Mouse (Mus musculus) neural tube, embryonic 11.5 days (tissue): ENCODE measurements at regions not wholly inside any gene's neighbourhood (a gene's known extent, or its start where the extent isn't known, plus 50 kb on each side); places are given as distances from the start of the nearest gene placed in this dataset.

Source experiments
- ATAC-seq: fragments of 200-750 bp; cut with Nextera tagmentation; 2 replicates; pipeline ENCODE4 v1.8.0; 2017; ENCODE audit warnings: moderate number of reproducible peaks, mild to moderate bottlenecking, moderate TSS enrichment, moderate library complexity; ENCODE audit not compliant: insufficient read depth, low FRiP score, low TSS enrichment
- DNase-seq: peaks from one replicate; pipeline ENCODE4 v3.0.0-alpha.2; 2015; ENCODE audit warnings: low spot score
- H3K27ac ChIP-seq: fragments of 300-500 bp; sonication (generic); 2 replicates; pipeline ENCODE4 v1.5.1; 2014; ENCODE audit warnings: low read depth, mild to moderate bottlenecking, low read length
- H3K27me3 ChIP-seq: fragments of 300-500 bp; sonication (generic); 2 replicates; pipeline ENCODE4 v1.6.1; 2014; ENCODE audit warnings: mild to moderate bottlenecking, low read length, mixed read lengths; ENCODE audit not compliant: control insufficient read depth, insufficient read depth
- H3K36me3 ChIP-seq: fragments of 300-500 bp; sonication (generic); 2 replicates; pipeline ENCODE4 v1.6.1; 2014; ENCODE audit warnings: mild to moderate bottlenecking, low read length, moderate library complexity, mixed read lengths; ENCODE audit not compliant: control insufficient read depth, insufficient read depth
- H3K4me1 ChIP-seq: fragments of 300-500 bp; sonication (generic); 2 replicates; pipeline ENCODE4 v1.6.1; 2014; ENCODE audit warnings: low read length, mixed read lengths; ENCODE audit not compliant: control insufficient read depth, insufficient read depth
- H3K4me2 ChIP-seq: fragments of 300-500 bp; sonication (generic); 2 replicates; pipeline ENCODE4 v1.6.1; 2014; ENCODE audit warnings: low read depth, mild to moderate bottlenecking, moderate library complexity
- H3K4me3 ChIP-seq: fragments of 300-500 bp; sonication (generic); 2 replicates; pipeline ENCODE4 v1.5.1; 2014; ENCODE audit warnings: low read depth, low read length
- H3K9ac ChIP-seq: fragments of 300-500 bp; sonication (generic); 2 replicates; pipeline ENCODE4 v1.6.1; 2014; ENCODE audit warnings: mild to moderate bottlenecking, low read length
- H3K9me3 ChIP-seq: fragments of 300-500 bp; sonication (generic); 2 replicates; pipeline ENCODE4 v1.6.1; 2016; ENCODE audit warnings: low read length; ENCODE audit not compliant: control insufficient read depth
- WGBS: fragments of 180-500 bp; shearing (Covaris S2); extraction: QIAGEN DNeasy Blood & Tissue Kit; methylation state at CpG from one replicate; pipeline ENCODE4 v1.1.7; 2014; 5-methylcytosine and 5-hydroxymethylcytosine counted together

GRCm38 (mm10) chr13:44074172-44074571 lies 289.6 kb downstream of the Cd83 start:
- no peak overlapping the region for H3K4me3 ChIP-seq
- H3K27ac ChIP-seq, result no peak overlapping the region
- no peak overlapping the region for H3K9ac ChIP-seq
- no peak for DNase-seq
- no peaks in the 10 kb centered on the region for H3K36me3 ChIP-seq
- no peak for ATAC-seq
- 90% methylated on average over 9 of the region's 9 CpGs for WGBS
- no peaks in the 10 kb centered on the region for H3K9me3 ChIP-seq
- no peaks in the 10 kb centered on the region for H3K27me3 ChIP-seq
- no peak overlapping the region for H3K4me2 ChIP-seq
- no peaks in the 10 kb centered on the region for H3K4me1 ChIP-seq

GRCm38 (mm10) chr13:44077022-44077421 lies 292.4 kb downstream of the Cd83 start:
- no peak for DNase-seq
- Histone ChIP-seq H3K36me3 (no peaks in the 10 kb centered on the region), H3K4me2 (no peak overlapping the region), H3K4me1 (no peaks in the 10 kb centered on the region), H3K27ac (no peak overlapping the region), H3K9ac (no peak overlapping the region), H3K4me3 (no peak overlapping the region), H3K27me3 (no peaks in the 10 kb centered on the region), H3K9me3 (no peaks in the 10 kb centered on the region)
- no peak for ATAC-seq
- 90% methylated on average over 10 of the region's 10 CpGs for WGBS

- 68% methylated on average over 10 of the region's 10 CpGs for WGBS
Observed at GRCm38 (mm10) chr13:44085621-44086510, 301.3 kb downstream of the Cd83 start.

GRCm38 (mm10) chr13:44086801-44087200 lies 302.2 kb downstream of the Cd83 start:
- Histone ChIP-seq H3K4me3 (no peak overlapping the region), H3K27me3 (no peaks in the 10 kb centered on the region), H3K27ac (no peak overlapping the region), H3K4me2 (no peak overlapping the region), H3K4me1 (no peaks in the 10 kb centered on the region), H3K9me3 (no peaks in the 10 kb centered on the region), H3K9ac (no peak overlapping the region), H3K36me3 (no peaks in the 10 kb centered on the region)
- ATAC-seq, result no peak
- 69% methylated on average over 4 of the region's 4 CpGs for WGBS
- no peak for DNase-seq

More at GRCm38 (mm10) chr13:44085621-44086510, 301.3 kb downstream of the Cd83 start:
- Histone ChIP-seq H3K27me3 (no peaks in the 10 kb centered on the region), H3K4me2 (no peak overlapping the region), H3K36me3 (no peaks in the 10 kb centered on the region), H3K9ac (no peak overlapping the region), H3K4me3 (no peak overlapping the region), H3K9me3 (no peaks in the 10 kb centered on the region), H3K4me1 (no peaks in the 10 kb centered on the region), H3K27ac (no peak overlapping the region)
- no peak for ATAC-seq
- no peak for DNase-seq

GRCm38 (mm10) chr13:44097141-44097540 lies 312.6 kb downstream of the Cd83 start:
- DNase-seq (no peak), ATAC-seq (no peak)
- Histone ChIP-seq H3K4me1 (peaks cover 11% of the 10 kb centered on the region), H3K4me2 (no peak overlapping the region), H3K9me3 (no peaks in the 10 kb centered on the region), H3K27ac (no peak overlapping the region), H3K4me3 (no peak overlapping the region), H3K27me3 (no peaks in the 10 kb centered on the region), H3K36me3 (no peaks in the 10 kb centered on the region), H3K9ac (no peak overlapping the region)
- WGBS, result 73% methylated on average over 2 of the region's 2 CpGs

- ATAC-seq (no peak), DNase-seq (peak; percentile 58)
- Histone ChIP-seq H3K9me3 (no peaks in the 10 kb centered on the region), H3K9ac (no peak overlapping the region), H3K4me1 (peaks cover 11% of the 10 kb centered on the region), H3K27me3 (no peaks in the 10 kb centered on the region), H3K4me3 (no peak overlapping the region), H3K4me2 (no peak overlapping the region), H3K36me3 (no peaks in the 10 kb centered on the region), H3K27ac (no peak overlapping the region)
- WGBS, result 24% methylated on average over 9 of the region's 9 CpGs
Observed at GRCm38 (mm10) chr13:44099511-44099910, 314.9 kb downstream of the Cd83 start.

- DNase-seq (peak; percentile 71), ATAC-seq (peak; percentile 86)
- no peaks in the 10 kb centered on the region for H3K27me3 ChIP-seq
- no peaks in the 10 kb centered on the region for H3K36me3 ChIP-seq
- H3K4me2 ChIP-seq, result peak overlapping the region; percentile 44
- 0 out of 2 replicates have a peak overlapping the region, but pooled peaks have one; percentile 14 for H3K4me3 ChIP-seq
- no peak overlapping the region for H3K9ac ChIP-seq
- H3K9me3 ChIP-seq, result no peaks in the 10 kb centered on the region
- H3K27ac ChIP-seq, result no peak overlapping the region; the same call in 1 of the 2 replicates
- peaks cover 11% of the 10 kb centered on the region for H3K4me1 ChIP-seq
- WGBS, result 12% methylated on average over 21 of the region's 21 CpGs
Observed at GRCm38 (mm10) chr13:44100125-44101067, 315.8 kb downstream of the Cd83 start.

- DNase-seq, result peak; percentile 34
- H3K27ac ChIP-seq, result no peak overlapping the region; the same call in 1 of the 2 replicates
Observed at GRCm38 (mm10) chr13:44101161-44101560, 316.6 kb downstream of the Cd83 start.

More at GRCm38 (mm10) chr13:44101161-44101560, 316.6 kb downstream of the Cd83 start:
- 0 out of 2 replicates have a peak, but pooled peaks have one; percentile 48 for ATAC-seq
- no peaks in the 10 kb centered on the region for H3K27me3 ChIP-seq
- no peaks in the 10 kb centered on the region for H3K36me3 ChIP-seq
- H3K4me2 ChIP-seq, result peak overlapping the region; percentile 44
- H3K4me3 ChIP-seq, result 0 out of 2 replicates have a peak overlapping the region, but pooled peaks have one; percentile 14
- H3K9me3 ChIP-seq, result no peaks in the 10 kb centered on the region
- 5% methylated on average over 6 of the region's 6 CpGs for WGBS
- H3K9ac ChIP-seq, result no peak overlapping the region
- peaks cover 11% of the 10 kb centered on the region for H3K4me1 ChIP-seq
